Mouse (Mus musculus) kidney, embryonic 14.5 days (tissue): ENCODE data around the gene Xkr8. TPM values are rescaled to one million over a fixed set of nuclear protein-coding genes. Genes with fewer than 3 reads are reported as not detected.

Source experiments
- ATAC-seq: fragments of 200-750 bp; cut with Nextera tagmentation; 2 replicates; pipeline ENCODE4 v1.8.0; 2017; ENCODE audit warnings: moderate number of reproducible peaks, mild to moderate bottlenecking, moderate TSS enrichment, moderate library complexity; ENCODE audit not compliant: low FRiP score, low TSS enrichment
- H3K27ac ChIP-seq: fragments of 300-500 bp; sonication (generic); 2 replicates; pipeline ENCODE4 v1.5.1; 2014; ENCODE audit warnings: low read depth, mild to moderate bottlenecking, low read length, moderate library complexity, mixed read lengths
- H3K27me3 ChIP-seq: fragments of 300-500 bp; sonication (generic); 2 replicates; pipeline ENCODE4 v1.6.1; 2014; ENCODE audit warnings: mild to moderate bottlenecking, low read length; ENCODE audit not compliant: control insufficient read depth, insufficient read depth
- H3K36me3 ChIP-seq: fragments of 300-500 bp; sonication (generic); 2 replicates; pipeline ENCODE4 v1.6.1; 2014; ENCODE audit warnings: low read length, mixed read lengths; ENCODE audit not compliant: control insufficient read depth, insufficient read depth
- H3K4me1 ChIP-seq: fragments of 300-500 bp; sonication (generic); 2 replicates; pipeline ENCODE4 v1.6.1; 2014; ENCODE audit warnings: low read length, mixed read lengths; ENCODE audit not compliant: control insufficient read depth, insufficient read depth
- H3K4me2 ChIP-seq: fragments of 300-500 bp; sonication (generic); replicated peaks from 2 replicates; pipeline ENCODE4 v1.6.1; 2014; ENCODE audit warnings: low read depth, mild to moderate bottlenecking, low read length
- H3K4me3 ChIP-seq: fragments of 300-500 bp; sonication (generic); 2 replicates; pipeline ENCODE4 v1.5.1; 2014; ENCODE audit warnings: mild to moderate bottlenecking, low read length
- H3K9ac ChIP-seq: fragments of 300-500 bp; sonication (generic); 2 replicates; pipeline ENCODE4 v1.6.1; 2014; ENCODE audit warnings: low read depth, mild to moderate bottlenecking, low read length, moderate library complexity
- H3K9me3 ChIP-seq: fragments of 300-500 bp; sonication (generic); 2 replicates; pipeline ENCODE4 v1.6.1; 2016; ENCODE audit warnings: low read length; ENCODE audit not compliant: control insufficient read depth
- WGBS: fragments of 180-500 bp; shearing (Covaris S2); extraction: QIAGEN DNeasy Blood & Tissue Kit; methylation state at CpG from one replicate; pipeline ENCODE4 v1.1.7; 2014; 5-methylcytosine and 5-hydroxymethylcytosine counted together
- polyA plus RNA-seq: library from polyadenylated mRNA; unstranded; fragments of >200 nt; fragmentation: Nextera tagmentation; extraction: Ambion mirVana; gene quantifications from 2 replicates; pipeline ENCODE4 v1.2.1, GENCODE M21; 2014

Gene Xkr8
- polyA plus RNA-seq, 1 experiment from 2014 or later: 5.4 TPM

GRCm38 (mm10) chr4:132762602-132763001, 30.3 kb upstream of the Xkr8 start:
- no peaks in the 10 kb centered on the region for H3K27me3 ChIP-seq
- H3K9me3 ChIP-seq: no peaks in the 10 kb centered on the region
- WGBS: 72% methylated on average over 6 of the region's 6 CpGs
- H3K4me2 ChIP-seq: no peak overlapping the region
- H3K36me3 ChIP-seq: no peaks in the 10 kb centered on the region
- no peak overlapping the region for H3K4me3 ChIP-seq
- no peak overlapping the region for H3K27ac ChIP-seq
- H3K4me1 ChIP-seq: 0 out of 2 replicates have a peak, but pooled peaks cover 2% of the 10 kb centered on the region
- H3K9ac ChIP-seq: no peak overlapping the region
- ATAC-seq: no peak

- Histone ChIP-seq H3K4me1 (peaks cover 7% of the 10 kb centered on the region; the same call in 1 of the 2 replicates), H3K27me3 (no peaks in the 10 kb centered on the region), H3K27ac (no peak overlapping the region), H3K4me2 (no peak overlapping the region), H3K9me3 (no peaks in the 10 kb centered on the region), H3K36me3 (no peaks in the 10 kb centered on the region), H3K4me3 (no peak overlapping the region), H3K9ac (no peak overlapping the region)
- no peak for ATAC-seq
- 46% methylated on average over 3 of the region's 3 CpGs for WGBS
Measured at GRCm38 (mm10) chr4:132760296-132760695, 27.9 kb upstream of the Xkr8 start.

- 57% methylated on average over 7 of the region's 7 CpGs for WGBS
- Histone ChIP-seq H3K4me1 (peaks cover 7% of the 10 kb centered on the region; the same call in 1 of the 2 replicates), H3K9ac (no peak overlapping the region), H3K27ac (no peak overlapping the region), H3K4me2 (no peak overlapping the region; the same call in 1 of the 2 replicates), H3K9me3 (no peaks in the 10 kb centered on the region), H3K36me3 (no peaks in the 10 kb centered on the region), H3K27me3 (no peaks in the 10 kb centered on the region), H3K4me3 (no peak overlapping the region)
- ATAC-seq: no peak
Measured at GRCm38 (mm10) chr4:132757633-132758351, 25.4 kb upstream of the Xkr8 start.

GRCm38 (mm10) chr4:132756974-132757373, 24.6 kb upstream of the Xkr8 start, which contains the start of gene Smpdl3b:
Gene Smpdl3b (minus strand): TSS chr4:132757252.
- H3K4me3 ChIP-seq: peak within 1 kb of the TSS; percentile 43
- 2% methylated on average over 22 of the region's 22 CpGs for WGBS
- peak; percentile 90 for ATAC-seq
- H3K4me1 ChIP-seq: peaks cover 7% of the 10 kb centered on the region; the same call in 1 of the 2 replicates
- no peak within 1 kb of the TSS for H3K27ac ChIP-seq
- no peaks in the 10 kb centered on the region for H3K27me3 ChIP-seq
- H3K9me3 ChIP-seq: no peaks in the 10 kb centered on the region
- no peaks in the 10 kb centered on the region for H3K36me3 ChIP-seq
- H3K9ac ChIP-seq: peak within 1 kb of the TSS; percentile 38; the same call in 1 of the 2 replicates
- peak within 1 kb of the TSS; percentile 86 for H3K4me2 ChIP-seq

GRCm38 (mm10) chr4:132752992-132753391, 20.6 kb upstream of the Xkr8 start:
- Histone ChIP-seq H3K36me3 (no peaks in the 10 kb centered on the region), H3K4me1 (peaks cover 7% of the 10 kb centered on the region; the same call in 1 of the 2 replicates)
- WGBS: 74% methylated on average over 6 of the region's 6 CpGs

GRCm38 (mm10) chr4:132749258-132749982, 17.1 kb upstream of the Xkr8 start:
- Histone ChIP-seq H3K27me3 (no peaks in the 10 kb centered on the region), H3K4me2 (no peak overlapping the region), H3K36me3 (no peaks in the 10 kb centered on the region), H3K9ac (no peak overlapping the region), H3K9me3 (no peaks in the 10 kb centered on the region), H3K4me3 (no peak overlapping the region), H3K4me1 (no peaks in the 10 kb centered on the region), H3K27ac (no peak overlapping the region)
- WGBS: 82% methylated on average over 6 of the region's 6 CpGs
- no peak for ATAC-seq

More at GRCm38 (mm10) chr4:132752992-132753391, 20.6 kb upstream of the Xkr8 start:
- H3K9me3 ChIP-seq: no peaks in the 10 kb centered on the region
- H3K4me3 ChIP-seq: no peak overlapping the region
- H3K4me2 ChIP-seq: no peak overlapping the region
- H3K9ac ChIP-seq: no peak overlapping the region; the same call in 1 of the 2 replicates
- H3K27me3 ChIP-seq: no peaks in the 10 kb centered on the region
- no peak overlapping the region for H3K27ac ChIP-seq
- ATAC-seq: no peak

- Histone ChIP-seq H3K27ac (no peak overlapping the region), H3K9ac (no peak overlapping the region), H3K27me3 (no peaks in the 10 kb centered on the region), H3K4me2 (no peak overlapping the region), H3K9me3 (no peaks in the 10 kb centered on the region), H3K4me1 (no peaks in the 10 kb centered on the region), H3K36me3 (no peaks in the 10 kb centered on the region), H3K4me3 (no peak overlapping the region)
- 91% methylated on average over 4 of the region's 4 CpGs for WGBS
- no peak for ATAC-seq
Measured at GRCm38 (mm10) chr4:132748778-132749177, 16.4 kb upstream of the Xkr8 start.

- no peak for ATAC-seq
- Histone ChIP-seq H3K9ac (peak overlapping the region; percentile 12; the same call in 1 of the 2 replicates), H3K9me3 (no peaks in the 10 kb centered on the region), H3K4me1 (no peaks in the 10 kb centered on the region), H3K4me3 (no peak overlapping the region), H3K27ac (peak overlapping the region; percentile 19; the same call in 1 of the 2 replicates), H3K36me3 (no peaks in the 10 kb centered on the region), H3K27me3 (no peaks in the 10 kb centered on the region), H3K4me2 (no peak overlapping the region)
- WGBS: 63% methylated on average over 9 of the region's 9 CpGs
Measured at GRCm38 (mm10) chr4:132747664-132748259, 15.4 kb upstream of the Xkr8 start.
